Mouse (Mus musculus): Measurements from ENCODE around the gene Pak6. TPM values are rescaled to one million over a fixed set of nuclear protein-coding genes. Genes with fewer than 3 reads are reported as not detected.

The Pak6 gene
- total RNA-seq, 1 experiment from 2014 or later, result 0.23 TPM

DNA sequence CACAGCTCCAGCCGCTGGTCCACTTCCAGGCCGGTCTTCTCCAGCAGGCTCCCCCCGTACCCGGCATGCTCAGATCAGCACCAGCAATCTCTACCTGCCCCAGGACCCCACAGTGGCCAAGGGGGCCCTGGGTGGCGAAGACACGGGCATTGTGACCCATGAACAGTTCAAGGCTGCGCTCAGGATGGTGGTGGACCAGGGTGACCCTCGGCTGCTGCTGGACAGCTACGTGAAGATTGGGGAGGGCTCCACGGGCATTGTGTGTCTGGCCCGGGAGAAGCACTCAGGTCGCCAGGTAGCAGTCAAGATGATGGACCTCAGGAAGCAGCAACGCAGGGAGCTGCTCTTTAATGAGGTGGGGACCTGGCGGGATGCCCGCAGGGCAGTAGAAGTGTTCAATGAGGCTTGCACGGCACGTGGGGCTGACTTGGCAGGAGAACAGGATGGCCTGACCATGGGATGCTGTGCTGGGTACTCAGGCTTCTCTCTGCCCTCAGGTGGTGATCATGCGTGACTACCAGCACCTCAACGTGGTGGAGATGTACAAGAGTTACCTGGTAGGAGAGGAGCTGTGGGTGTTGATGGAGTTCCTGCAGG lies 30.4 kb downstream of the Pak6 start:
- no peak for ATAC-seq (ENCODE audit: extremely low read depth, insufficient number of reproducible peaks, low FRiP score, poor library complexity, severe bottlenecking)

DNA sequence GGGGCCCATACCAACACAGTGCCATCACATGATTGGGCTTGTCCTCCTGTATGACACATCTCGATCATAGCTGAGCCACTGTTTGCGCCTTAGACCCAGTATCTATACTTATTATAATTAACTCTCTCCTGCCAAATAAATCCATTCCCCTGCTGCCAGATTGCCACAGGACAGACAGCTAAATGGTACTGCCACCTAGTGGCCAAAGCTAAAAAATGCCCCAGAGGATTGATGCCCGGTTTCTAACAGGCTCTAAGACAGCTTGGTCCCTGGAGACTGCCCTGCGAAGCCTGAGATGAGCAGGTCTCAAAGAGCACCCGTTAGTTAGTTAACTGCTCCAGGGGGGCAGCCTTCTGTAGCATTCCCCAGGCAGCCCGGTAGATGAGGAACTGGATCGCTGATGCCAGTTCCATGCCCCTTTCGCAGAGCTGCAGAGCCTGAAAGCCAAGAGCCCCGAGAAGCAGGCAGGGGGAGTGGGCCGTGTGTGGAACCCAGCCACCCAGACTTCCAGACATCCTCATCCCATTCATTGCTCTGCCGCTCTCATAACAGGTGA lies 32.7 kb downstream of the Pak6 start:
- ATAC-seq (ENCODE audit: extremely low read depth, insufficient number of reproducible peaks, low FRiP score, poor library complexity, severe bottlenecking), result peak; percentile 42; the same call in 1 of the 2 replicates

DNA sequence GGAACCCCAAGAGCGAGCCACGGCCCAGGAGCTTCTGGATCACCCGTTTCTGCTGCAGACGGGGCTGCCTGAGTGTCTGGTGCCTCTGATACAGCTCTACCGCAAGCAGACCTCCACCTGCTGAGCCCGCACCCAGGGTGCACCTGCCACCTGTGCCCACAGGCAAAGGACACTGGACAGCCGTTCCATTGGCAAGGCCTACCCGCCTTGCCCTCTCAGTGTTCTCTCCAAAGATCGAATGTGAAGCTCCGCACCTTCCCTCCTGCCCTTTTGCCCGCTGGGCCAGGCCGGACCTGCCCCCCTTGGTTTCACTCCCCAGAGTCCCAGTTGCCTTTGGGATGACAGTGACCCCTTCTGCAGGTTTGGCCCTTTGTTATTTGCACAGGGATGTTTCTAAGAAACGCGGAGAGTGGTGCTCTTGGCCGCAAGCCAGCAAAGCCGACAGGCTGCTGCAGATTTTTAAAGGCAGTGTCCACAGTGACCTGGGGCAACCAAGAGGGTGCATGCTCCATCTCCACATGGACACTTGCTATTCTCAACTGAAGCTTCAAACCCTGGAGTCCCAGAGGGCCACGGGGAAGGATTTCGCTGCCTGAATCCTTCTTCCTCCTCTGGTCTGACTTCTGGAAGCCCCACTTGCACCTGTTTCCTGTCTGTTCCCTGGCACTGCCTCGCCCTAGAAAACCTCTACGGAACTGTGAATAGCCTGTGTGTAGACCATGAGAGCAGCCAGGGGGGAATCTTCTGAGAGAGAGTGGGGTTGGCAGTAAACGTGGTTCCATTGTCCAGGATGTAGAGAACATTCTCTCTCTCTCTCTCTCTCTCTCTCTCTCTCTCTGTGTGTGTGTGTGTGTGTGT lies 33.6 kb downstream of the Pak6 start:
- ATAC-seq (ENCODE audit: extremely low read depth, insufficient number of reproducible peaks, low FRiP score, poor library complexity, severe bottlenecking), result no peak

DNA sequence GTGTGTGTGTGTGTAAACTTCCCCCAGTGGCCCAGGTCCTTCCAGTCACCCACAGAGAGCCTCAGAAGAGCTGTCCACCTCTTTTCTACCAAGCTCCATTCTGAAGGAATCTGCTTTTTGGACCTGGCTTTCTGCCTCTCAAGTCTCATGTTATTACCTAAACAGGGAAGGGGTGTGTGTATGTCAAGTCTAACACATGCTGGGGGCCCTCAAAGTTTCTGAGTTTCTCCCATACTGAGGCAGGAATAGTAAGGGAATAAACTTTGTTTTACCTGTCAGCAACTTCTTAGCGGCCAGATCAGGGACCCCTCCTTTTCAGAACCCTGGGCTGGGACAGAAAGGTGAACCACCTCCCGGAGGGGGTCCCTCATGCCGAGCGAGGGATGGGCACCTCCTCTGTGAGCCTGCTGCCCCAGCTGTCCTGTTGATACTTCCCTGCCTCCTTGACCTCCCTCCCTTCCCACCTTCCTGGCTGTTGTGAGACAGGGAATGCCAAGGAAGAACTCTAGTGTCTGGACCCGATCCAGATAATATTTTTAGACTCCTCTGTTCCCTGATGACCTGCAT lies 34.3 kb downstream of the Pak6 start:
- ATAC-seq (ENCODE audit: extremely low read depth, insufficient number of reproducible peaks, low FRiP score, poor library complexity, severe bottlenecking), result no peak

DNA sequence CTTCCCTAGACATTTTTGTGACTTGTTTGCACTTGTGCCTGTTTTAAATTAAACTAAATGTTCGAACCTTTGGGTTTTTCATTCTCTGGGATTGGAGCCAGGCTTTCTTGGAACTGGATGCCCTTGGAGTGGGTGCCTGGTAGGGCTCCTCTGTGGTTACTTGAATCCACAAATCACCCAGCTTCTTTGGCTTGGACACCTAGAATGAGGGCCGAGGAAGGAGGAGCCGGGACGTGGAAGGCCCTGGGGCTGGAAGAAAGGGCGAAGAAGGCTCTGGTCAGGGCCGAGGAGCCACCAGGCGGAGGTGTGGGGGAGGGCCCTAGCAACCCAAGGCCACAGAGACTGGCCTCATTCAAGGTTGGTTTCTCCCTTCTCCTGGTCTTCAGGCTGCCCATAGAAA lies 34.9 kb downstream of the Pak6 start:
- no peak for ATAC-seq (ENCODE audit: extremely low read depth, insufficient number of reproducible peaks, low FRiP score, poor library complexity, severe bottlenecking)

DNA sequence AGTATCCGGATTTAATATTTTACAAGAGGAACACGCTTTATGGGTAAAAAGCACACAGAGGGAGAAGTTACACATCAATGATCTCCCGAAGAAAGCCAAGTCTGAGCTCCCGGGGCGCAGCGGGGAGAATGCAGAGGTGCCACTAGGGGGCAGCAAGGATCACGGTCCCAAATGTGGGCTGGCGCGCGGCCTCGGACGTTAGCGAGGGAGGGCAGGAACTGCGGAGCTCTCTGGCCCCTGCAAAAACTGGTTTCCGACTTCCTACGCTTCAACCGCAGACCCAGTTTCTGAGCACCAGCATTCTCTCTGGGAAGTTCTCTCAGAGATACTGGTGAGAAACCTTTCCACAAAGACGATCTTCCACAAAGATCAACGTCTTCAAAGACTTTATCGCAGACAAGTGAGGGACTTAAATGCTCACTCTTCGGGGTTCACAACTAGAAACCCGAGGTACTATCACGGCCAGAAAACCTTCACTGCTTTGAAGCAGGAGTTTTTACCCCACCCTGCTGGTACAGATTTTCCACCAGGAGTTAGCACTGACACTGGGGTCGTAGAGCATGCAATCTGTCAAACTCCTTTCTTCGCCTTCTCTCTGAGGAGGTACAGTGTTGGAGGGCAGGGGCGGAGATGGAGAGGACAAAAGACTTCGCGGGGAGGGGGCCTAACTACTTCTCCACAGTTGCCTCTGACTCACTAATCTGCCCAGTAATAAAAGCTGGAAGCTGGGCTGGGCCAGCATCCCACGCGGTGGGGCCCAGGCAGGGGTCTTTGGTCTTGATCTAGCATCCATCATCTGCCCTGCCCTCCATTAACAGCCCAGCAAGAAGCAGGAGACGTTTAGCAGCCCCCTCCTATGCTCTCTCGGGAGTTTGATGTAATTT lies 37.3 kb downstream of the Pak6 start:
- peak; percentile 72 for ATAC-seq (ENCODE audit: extremely low read depth, insufficient number of reproducible peaks, low FRiP score, poor library complexity, severe bottlenecking)

DNA sequence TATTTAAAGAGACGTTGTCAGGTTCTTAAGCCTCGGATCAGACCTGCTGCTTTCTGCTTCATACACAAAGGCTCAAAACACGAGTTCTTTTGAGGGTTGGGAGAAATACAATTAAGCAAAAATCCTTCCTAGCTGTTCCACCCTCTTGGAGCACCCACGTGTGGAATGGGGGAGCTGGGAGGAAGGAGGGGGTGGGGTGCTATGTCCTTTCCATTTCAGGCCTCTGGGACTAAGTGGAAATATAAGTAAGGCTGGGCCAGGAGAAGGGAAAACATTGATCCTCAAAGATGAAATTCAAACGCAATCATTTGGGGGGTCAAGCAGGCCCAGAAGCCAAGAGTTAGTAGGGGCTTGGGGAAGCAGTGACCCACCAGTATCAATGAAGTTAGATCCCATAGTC lies 38.1 kb downstream of the Pak6 start:
- no peak for ATAC-seq (ENCODE audit: extremely low read depth, insufficient number of reproducible peaks, low FRiP score, poor library complexity, severe bottlenecking)

DNA sequence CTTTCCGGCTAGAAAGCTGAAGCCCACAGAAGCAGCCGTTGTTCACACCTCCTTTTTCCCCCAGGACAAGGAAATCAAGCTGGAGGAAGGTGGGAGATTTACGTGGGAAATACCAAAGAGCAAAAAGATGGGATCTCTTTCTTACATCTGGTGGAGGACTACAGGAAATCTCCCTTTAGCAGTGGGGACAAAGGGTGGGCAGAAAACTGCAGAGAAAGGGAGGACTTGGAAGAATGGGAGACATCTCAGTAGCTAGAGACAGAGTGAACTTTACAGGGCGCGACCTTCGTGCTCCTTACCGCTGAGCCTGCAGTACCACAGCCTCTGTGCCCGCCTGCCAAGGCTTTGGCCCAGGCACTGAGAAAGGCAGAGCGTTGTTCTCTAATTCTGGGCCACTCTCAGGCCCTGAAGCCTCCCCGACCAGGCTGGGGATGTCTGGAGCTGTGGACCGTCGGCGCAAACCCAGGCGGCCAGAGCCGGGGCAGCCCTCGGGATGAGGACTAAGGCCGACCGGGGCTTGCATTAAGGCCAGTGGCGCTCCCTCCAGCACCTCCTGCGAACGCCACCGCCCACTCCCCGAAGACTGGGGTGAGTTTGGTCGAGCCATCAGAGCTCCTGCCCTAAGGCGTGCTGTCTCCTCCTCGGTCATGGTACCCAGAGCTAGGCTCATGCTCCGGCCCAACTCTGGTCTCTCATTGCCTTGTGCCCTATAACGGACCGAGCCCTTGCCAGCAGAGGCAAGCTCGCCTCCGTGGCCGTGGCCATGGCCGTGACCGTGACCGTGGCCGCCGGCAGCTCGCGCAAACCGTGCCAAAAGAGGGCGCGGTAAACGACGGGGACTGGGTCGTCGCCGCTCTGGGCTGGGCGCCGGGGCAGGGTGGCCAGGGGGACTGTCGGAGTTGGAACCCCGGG lies 39.1 kb downstream of the Pak6 start:
- no peak for ATAC-seq (ENCODE audit: extremely low read depth, insufficient number of reproducible peaks, low FRiP score, poor library complexity, severe bottlenecking)

DNA sequence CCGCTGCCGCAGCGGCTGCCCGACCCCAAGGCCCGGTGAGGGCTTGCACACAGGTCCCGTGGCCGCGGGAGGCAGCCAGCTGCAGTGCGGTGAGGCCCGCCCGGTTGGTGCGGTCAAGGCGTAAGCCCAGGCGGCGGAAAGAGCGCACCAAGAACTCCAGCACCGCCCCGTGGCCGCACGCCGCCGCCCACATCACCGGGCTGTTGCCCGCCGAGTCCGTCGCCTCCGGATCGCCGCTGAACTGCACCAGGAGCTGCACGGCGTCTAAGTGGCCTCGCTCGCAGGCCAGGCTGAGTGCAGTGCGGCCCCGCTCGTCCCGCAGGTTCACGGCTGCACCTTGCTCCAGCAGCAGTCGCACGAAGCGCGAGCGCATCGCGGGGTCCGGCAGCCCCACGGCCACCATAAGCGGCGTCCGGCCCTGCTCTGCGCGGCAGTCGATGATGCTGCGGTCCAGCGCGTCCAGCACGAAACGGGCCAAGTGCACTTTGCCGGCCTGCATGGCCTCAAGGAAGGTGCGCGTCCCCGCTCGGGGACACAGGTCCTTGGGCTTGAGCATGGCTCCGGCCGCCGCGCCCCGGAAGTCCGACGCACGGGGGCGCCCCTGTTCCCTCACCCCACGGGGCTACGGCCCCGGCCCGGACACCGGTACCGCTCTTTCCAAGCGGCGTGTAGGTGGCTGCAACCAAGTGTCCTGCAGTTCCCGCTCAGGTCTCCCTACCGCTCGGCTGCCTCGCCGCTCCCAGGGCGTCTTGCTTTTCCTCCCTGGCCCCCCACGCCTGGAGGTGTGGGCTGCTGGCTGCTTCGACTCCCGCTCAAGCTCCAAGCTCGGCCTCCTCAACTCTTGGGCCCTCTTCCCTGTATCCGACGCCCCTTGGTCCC lies 40.0 kb downstream of the Pak6 start:
- ATAC-seq (ENCODE audit: extremely low read depth, insufficient number of reproducible peaks, low FRiP score, poor library complexity, severe bottlenecking), result no peak

DNA sequence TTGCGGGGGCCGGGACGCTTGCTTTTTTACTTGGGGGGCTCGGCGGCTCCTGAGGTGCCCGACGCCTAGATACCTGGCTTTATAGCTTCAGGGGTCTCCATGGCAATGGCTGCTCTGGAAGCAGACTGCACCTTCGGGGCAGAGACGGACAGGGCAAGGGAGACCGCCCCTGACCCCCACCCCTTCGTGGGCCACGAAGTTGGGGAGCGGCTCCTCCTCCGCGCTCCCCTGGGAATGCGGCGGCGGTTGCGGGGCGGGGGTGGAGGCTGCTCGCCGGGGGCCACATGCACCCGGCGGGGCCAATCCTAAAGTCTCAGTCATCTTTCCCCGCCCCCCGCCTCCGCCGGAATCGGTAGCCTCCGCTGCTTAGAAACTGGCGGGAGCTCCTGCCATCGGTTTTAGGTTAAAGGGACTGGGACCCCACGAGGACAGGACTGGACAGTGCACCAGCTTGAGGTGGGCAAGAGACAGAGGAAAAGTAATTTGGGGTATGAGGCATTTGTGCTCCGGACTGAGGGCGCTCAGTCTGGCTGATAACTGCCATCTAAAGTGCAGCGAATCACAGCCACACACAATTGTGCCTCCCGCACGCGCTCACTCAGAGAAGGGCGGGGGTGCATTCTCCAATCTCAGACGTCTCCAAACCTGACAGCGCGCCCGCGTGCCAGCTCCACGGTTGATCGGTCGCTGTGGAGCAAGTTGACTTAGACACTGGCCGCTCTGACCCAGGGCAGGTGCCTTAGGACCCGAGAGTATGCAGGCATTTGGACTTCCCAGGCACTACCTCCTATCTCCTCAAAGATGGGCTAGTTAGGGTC lies 41.0 kb downstream of the Pak6 start, which contains the start of gene Ankrd63:
Gene Ankrd63 (minus strand): TSS at position 51 of the 818 bp plus-strand sequence.
- no peak for ATAC-seq (ENCODE audit: extremely low read depth, insufficient number of reproducible peaks, low FRiP score, poor library complexity, severe bottlenecking)

DNA sequence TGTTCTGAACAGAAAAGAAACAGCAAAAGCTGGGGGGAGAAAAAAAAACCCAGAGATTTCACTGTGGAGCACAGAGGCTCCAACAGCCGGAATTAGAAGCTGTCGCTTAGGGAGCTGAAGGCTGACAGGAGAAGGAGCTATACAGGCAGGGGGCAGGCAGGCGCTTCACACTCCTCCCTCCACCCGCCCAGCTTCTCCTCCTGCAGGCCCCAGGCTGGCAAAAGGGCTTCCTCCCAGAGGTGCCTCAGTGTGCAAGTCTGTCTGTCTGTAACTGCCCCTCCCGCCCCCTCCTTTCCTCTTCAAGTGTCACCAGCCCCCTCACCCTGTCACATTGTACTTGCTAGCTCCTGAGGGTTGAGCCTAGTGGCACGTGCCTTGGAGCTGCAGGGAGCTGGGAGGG lies 43.3 kb downstream of the Pak6 start:
- ATAC-seq (ENCODE audit: extremely low read depth, insufficient number of reproducible peaks, low FRiP score, poor library complexity, severe bottlenecking), result no peak

DNA sequence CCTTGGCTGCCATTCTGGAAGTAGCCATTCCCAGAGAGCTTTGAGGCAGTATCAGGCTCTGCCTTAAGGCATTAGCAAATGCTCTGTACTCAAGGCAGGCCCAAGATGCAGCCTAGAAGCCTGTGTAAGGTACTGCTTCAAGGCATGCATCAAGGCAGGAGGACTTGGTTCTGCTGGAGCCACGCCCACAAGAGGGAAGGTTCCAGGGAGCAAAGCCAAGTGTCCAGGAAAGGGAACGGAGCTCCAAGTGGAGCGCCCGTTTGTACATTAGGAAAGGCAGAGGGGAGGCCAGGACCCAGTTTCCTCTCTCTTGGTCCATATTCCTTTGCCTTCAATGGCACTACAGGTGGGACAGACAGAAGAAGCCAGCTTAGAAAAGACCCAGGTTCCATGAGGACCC lies 45.4 kb downstream of the Pak6 start:
- ATAC-seq (ENCODE audit: extremely low read depth, insufficient number of reproducible peaks, low FRiP score, poor library complexity, severe bottlenecking), result no peak

DNA sequence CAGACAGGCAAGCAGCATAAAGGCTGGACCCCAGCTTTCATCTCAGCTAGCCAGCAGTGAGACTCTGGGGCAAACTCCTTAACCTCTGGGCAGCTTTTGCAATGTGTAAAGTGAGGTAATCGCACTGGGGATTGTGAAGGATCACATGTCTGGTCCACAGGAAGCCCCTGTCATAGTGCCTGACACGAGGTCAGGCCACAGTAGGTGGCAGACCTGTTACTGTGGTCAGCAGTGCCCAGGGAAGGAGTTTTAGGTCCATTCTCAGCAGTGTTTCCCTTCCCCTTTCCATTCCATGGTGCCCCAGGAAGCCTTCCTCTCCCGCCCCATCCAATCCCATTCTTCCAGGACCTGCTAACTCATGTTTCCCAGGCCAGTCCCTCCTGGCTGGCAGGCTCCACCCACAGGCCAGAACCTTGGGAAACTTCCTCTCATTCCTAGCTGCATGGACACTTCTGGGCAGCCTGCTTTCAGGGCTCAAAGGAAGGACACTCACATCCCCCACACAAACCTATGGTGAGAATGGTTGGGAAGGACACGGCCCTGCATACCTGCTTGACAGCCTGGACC lies 46.6 kb downstream of the Pak6 start:
- no peak for ATAC-seq (ENCODE audit: extremely low read depth, insufficient number of reproducible peaks, low FRiP score, poor library complexity, severe bottlenecking)

DNA sequence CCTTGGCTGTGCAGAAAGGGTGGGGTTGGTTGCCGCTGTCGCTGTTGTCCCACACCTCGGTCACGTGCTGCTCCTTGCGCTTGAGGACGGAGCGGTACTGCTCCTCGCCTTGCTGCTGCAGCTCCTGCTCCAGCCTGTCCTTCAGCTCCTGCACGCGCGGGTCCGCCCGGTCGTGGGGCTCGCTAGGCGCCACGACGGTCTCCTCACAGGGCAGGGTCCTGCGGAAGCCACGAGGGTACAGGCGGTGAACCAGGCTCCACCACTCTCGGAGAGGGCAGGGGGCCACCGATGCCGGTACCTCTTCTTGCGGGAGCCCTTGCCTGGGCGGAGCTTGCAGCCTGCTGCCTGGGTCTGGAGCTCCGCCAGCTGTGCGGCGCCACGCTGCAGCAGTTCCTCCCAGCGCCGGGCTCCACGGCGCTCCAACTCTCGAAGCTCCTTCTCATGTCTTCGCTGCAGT lies 48.0 kb downstream of the Pak6 start:
- no peak for ATAC-seq (ENCODE audit: extremely low read depth, insufficient number of reproducible peaks, low FRiP score, poor library complexity, severe bottlenecking)

DNA sequence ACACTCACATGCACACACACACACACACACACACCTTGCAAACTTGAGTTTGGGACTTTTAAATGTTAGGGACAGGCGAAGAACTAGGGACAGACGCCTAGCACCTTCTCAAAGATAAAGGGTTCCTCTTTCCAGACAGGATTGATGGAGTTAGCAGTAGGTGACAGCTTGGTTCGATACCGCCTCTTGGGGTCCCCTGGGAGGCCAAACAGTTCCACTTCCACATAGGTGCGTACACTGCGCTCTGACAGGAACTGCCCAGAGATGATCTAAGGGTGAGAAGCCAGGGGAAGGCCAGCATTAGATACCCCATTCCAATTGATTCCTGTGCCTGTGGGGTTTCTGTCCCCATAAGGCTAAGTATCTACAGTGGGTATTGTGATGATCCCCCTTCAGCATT lies 50.5 kb downstream of the Pak6 start:
- peak; percentile 46; the same call in 1 of the 2 replicates for ATAC-seq (ENCODE audit: extremely low read depth, insufficient number of reproducible peaks, low FRiP score, poor library complexity, severe bottlenecking)

DNA sequence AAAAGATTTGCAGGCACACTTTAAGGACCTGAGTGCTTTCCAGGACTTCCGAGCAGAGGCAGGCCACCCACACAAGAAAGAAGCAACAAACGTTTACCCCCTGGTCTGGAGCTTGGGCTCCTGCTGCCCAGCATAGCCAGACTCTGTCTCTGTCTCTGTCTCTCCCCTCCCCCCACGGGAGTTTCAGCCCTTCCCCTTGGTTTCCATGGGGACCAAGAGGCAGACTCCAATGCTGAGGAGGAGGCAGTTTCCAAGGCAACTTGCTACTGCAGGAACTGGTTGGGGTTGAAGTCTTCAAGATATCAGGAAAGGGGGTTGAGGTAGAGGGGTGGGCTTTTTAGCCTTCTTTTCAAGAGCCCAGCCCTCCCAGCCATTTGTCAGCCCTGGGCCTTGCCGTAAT lies 51.1 kb downstream of the Pak6 start:
- ATAC-seq (ENCODE audit: extremely low read depth, insufficient number of reproducible peaks, low FRiP score, poor library complexity, severe bottlenecking), result no peak
